Mouse (Mus musculus) cortical plate, adult 2 months (tissue): ENCODE data around the gene Ppm1j. TPM values are rescaled to one million over a fixed set of nuclear protein-coding genes. Genes with fewer than 3 reads are reported as not detected.
A peak's percentile ranks its signal among the peaks of the same experiment; 100 is the strongest.

Experiments used
- H3K27ac ChIP-seq: fragments of 200-500 bp; 2 replicates; pipeline ENCODE4 v1.5.1; 2012; ENCODE audit warnings: low read length, control low read depth, inconsistent platforms; ENCODE audit not compliant: insufficient read depth
- H3K4me1 ChIP-seq: fragments of 200-500 bp; 2 replicates; pipeline ENCODE4 v1.6.1; 2011; ENCODE audit warnings: low read length; ENCODE audit not compliant: control insufficient read depth, insufficient read depth
- H3K4me3 ChIP-seq: fragments of 200-500 bp; 2 replicates; pipeline ENCODE4 v1.5.1; 2011; ENCODE audit warnings: mild to moderate bottlenecking, low read length, control low read depth; ENCODE audit not compliant: insufficient read depth
- CTCF ChIP-seq: fragments of 200-500 bp; IDR thresholded peaks from 2 replicates; pipeline ENCODE4 v1.5.1; 2011; ENCODE audit warnings: mild to moderate bottlenecking, control low read depth, low read length; ENCODE audit not compliant: insufficient read depth; ENCODE audit errors: extremely low read depth
- POLR2A ChIP-seq: fragments of 200-500 bp; IDR thresholded peaks from 2 replicates; pipeline ENCODE4 v1.6.1; 2011; ENCODE audit warnings: mild to moderate bottlenecking, low read length, control low read depth; ENCODE audit not compliant: insufficient read depth; ENCODE audit errors: extremely low read depth
- polyA plus RNA-seq: library from polyadenylated mRNA; depleted of rRNA; stranded (reverse); fragments of >200 nt; gene quantifications from 2 replicates; pipeline ENCODE4 v1.2.3, GENCODE M21; 2012

The Ppm1j gene
- polyA plus RNA-seq, 1 experiment: 1.1 TPM

- Histone ChIP-seq H3K4me3 (no peak overlapping the region), H3K4me1 (no peaks in the 10 kb centered on the region), H3K27ac (no peak overlapping the region)
- TF ChIP-seq POLR2A (no peak), CTCF (peak; percentile 37; the same call in 1 of the 2 replicates)
Observed at GRCm38 (mm10) chr3:104765021-104765420, 15.8 kb upstream of the Ppm1j start.

- Histone ChIP-seq H3K4me1 (no peaks in the 10 kb centered on the region), H3K27ac (no peak overlapping the region), H3K4me3 (no peak overlapping the region)
- TF ChIP-seq POLR2A: no peak
- TF ChIP-seq CTCF: no peak
Observed at GRCm38 (mm10) chr3:104767141-104767540, 13.7 kb upstream of the Ppm1j start.

GRCm38 (mm10) chr3:104767716-104768115 lies 13.1 kb upstream of the Ppm1j start:
- no peak for TF ChIP-seq CTCF
- TF ChIP-seq POLR2A: no peak
- Histone ChIP-seq H3K4me1 (no peaks in the 10 kb centered on the region), H3K27ac (no peak overlapping the region), H3K4me3 (no peak overlapping the region)

- Histone ChIP-seq H3K27ac (no peak overlapping the region), H3K4me3 (no peak overlapping the region), H3K4me1 (no peaks in the 10 kb centered on the region)
- no peak for TF ChIP-seq CTCF
- TF ChIP-seq POLR2A: no peak
Observed at GRCm38 (mm10) chr3:104769135-104769534, 11.7 kb upstream of the Ppm1j start.

- H3K4me1 ChIP-seq: no peaks in the 10 kb centered on the region
- H3K4me3 ChIP-seq: no peak overlapping the region
- no peak overlapping the region for H3K27ac ChIP-seq
- TF ChIP-seq POLR2A (no peak), CTCF (peak; percentile 70)
Observed at GRCm38 (mm10) chr3:104770035-104770434, 10.8 kb upstream of the Ppm1j start.

- no peak overlapping the region for H3K4me3 ChIP-seq
- H3K27ac ChIP-seq: no peak overlapping the region
- TF ChIP-seq POLR2A (no peak), CTCF (no peak)
- H3K4me1 ChIP-seq: no peaks in the 10 kb centered on the region
Observed at GRCm38 (mm10) chr3:104770918-104771317, 9.9 kb upstream of the Ppm1j start.

GRCm38 (mm10) chr3:104771460-104771859 lies 9.4 kb upstream of the Ppm1j start:
- H3K27ac ChIP-seq: no peak overlapping the region
- H3K4me3 ChIP-seq: no peak overlapping the region
- TF ChIP-seq CTCF (no peak), POLR2A (no peak)
- H3K4me1 ChIP-seq: no peaks in the 10 kb centered on the region

GRCm38 (mm10) chr3:104773301-104773700 lies 7.6 kb upstream of the Ppm1j start:
- Histone ChIP-seq H3K4me1 (no peaks in the 10 kb centered on the region), H3K27ac (no peak overlapping the region), H3K4me3 (no peak overlapping the region)
- TF ChIP-seq POLR2A (no peak), CTCF (no peak)

GRCm38 (mm10) chr3:104777342-104777741 lies 3.5 kb upstream of the Ppm1j start:
- Histone ChIP-seq H3K4me3 (no peak overlapping the region), H3K4me1 (no peaks in the 10 kb centered on the region), H3K27ac (no peak overlapping the region)
- TF ChIP-seq CTCF: peak; percentile 27
- no peak for TF ChIP-seq POLR2A

- no peak overlapping the region for H3K27ac ChIP-seq
- H3K4me3 ChIP-seq: no peak overlapping the region
- no peaks in the 10 kb centered on the region for H3K4me1 ChIP-seq
- TF ChIP-seq POLR2A (no peak), CTCF (peak; percentile 88)
Observed at GRCm38 (mm10) chr3:104779949-104780348, 907 bp upstream of the Ppm1j start.
